Mouse (Mus musculus): ENCODE results near the gene Eif4ebp2. TPM values are rescaled to one million over a fixed set of nuclear protein-coding genes. Genes with fewer than 3 reads are reported as not detected.
A peak's percentile ranks its signal among the peaks of the same experiment; 100 is the strongest.

Gene Eif4ebp2
- polyA plus RNA-seq, 1 experiment from 2014 or later = 46.9 TPM

DNA sequence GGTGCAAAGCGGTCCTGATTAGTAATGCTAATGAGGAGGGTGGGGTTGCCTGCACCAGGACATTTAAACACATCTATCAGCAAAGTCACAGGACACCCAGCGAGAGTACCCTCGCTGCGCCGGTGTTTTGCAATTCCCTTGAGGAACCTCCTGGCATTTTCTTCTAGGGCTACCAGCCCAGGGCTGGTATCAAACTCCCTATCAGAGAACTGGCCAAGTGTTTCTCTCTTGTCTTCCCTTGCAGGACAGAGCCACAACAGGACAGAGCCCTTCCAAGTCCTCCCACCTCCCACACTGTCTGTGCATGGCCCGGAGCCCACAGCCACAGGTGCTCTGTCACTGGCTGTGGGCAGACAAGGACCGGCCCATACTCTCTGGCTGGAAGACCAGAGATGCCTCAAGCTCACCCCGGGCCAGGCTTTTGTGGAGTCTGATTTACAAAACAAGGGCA lies 70.2 kb downstream of the Eif4ebp2 start:
- Histone ChIP-seq H3K27ac (replicated peaks; ENCODE audit: low read depth, low read length) (0 out of 2 replicates have a peak overlapping the region, but pooled peaks have one; percentile 3), H3K4me2 (ENCODE audit: low read depth, low read length) (peak overlapping the region; percentile 91), H3K36me3 (ENCODE audit: control insufficient read depth, insufficient read depth, low read length) (no peaks in the 10 kb centered on the region), H3K27me3 (replicated peaks; ENCODE audit: control insufficient read depth, insufficient read depth, low read length) (no peaks in the 10 kb centered on the region), H3K4me1 (ENCODE audit: control insufficient read depth, insufficient read depth, low read length) (peaks cover 31% of the 10 kb centered on the region), H3K9me3 (ENCODE audit: control insufficient read depth, low read length) (no peaks in the 10 kb centered on the region), H3K4me3 (ENCODE audit: low read depth, low read length) (peak overlapping the region; percentile 71), H3K9ac (ENCODE audit: low read depth, low read length) (peak overlapping the region; percentile 79)
- WGBS = 2% methylated on average over 8 of the region's 8 CpGs
- DNase-seq (ENCODE audit: low spot score) (no peak), ATAC-seq (ENCODE audit: low read depth) (no peak)

DNA sequence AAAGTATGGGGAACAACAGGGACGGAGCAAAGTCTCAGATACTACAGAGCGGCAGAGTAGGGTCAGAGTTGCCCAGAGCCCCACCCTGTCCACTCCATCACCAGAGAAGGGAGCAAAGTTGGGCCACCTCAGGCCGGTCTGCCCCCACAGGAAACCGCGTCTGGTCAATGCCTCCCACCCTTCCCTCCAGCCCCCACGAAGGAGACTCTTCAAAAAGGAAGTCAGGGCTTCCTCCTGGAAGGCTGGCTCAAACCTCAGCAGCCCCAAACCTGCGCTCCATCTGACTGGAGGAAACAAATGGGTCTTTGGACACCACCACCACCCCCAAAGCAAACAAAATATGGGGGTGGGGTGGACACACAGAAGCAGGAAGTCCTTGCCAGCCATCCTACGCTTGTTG lies 70.6 kb downstream of the Eif4ebp2 start:
- no peaks in the 10 kb centered on the region for H3K36me3 ChIP-seq (ENCODE audit: control insufficient read depth, insufficient read depth, low read length)
- no peak for DNase-seq (ENCODE audit: low spot score)
- no peaks in the 10 kb centered on the region for H3K9me3 ChIP-seq (ENCODE audit: control insufficient read depth, low read length)
- H3K4me2 ChIP-seq (ENCODE audit: low read depth, low read length) = peak overlapping the region; percentile 91
- H3K9ac ChIP-seq (ENCODE audit: low read depth, low read length) = peak overlapping the region; percentile 79
- peak overlapping the region; percentile 71 for H3K4me3 ChIP-seq (ENCODE audit: low read depth, low read length)
- peaks cover 31% of the 10 kb centered on the region for H3K4me1 ChIP-seq (ENCODE audit: control insufficient read depth, insufficient read depth, low read length)
- ATAC-seq (ENCODE audit: low read depth) = no peak
- H3K27me3 ChIP-seq (replicated peaks; ENCODE audit: control insufficient read depth, insufficient read depth, low read length) = no peaks in the 10 kb centered on the region
- H3K27ac ChIP-seq (replicated peaks; ENCODE audit: low read depth, low read length) = no peak overlapping the region
- 23% methylated on average over 8 of the region's 8 CpGs for WGBS

GRCm38 (mm10) chr10:61380186-61380585 lies 72.3 kb downstream of the Eif4ebp2 start:
- ATAC-seq (ENCODE audit: low read depth) (0 out of 2 replicates have a peak, but pooled peaks have one; percentile 14), DNase-seq (ENCODE audit: low spot score) (peak; percentile 68)
- H3K27me3 ChIP-seq (replicated peaks; ENCODE audit: control insufficient read depth, insufficient read depth, low read length) = no peaks in the 10 kb centered on the region
- peak overlapping the region; percentile 3; the same call in 1 of the 2 replicates for H3K27ac ChIP-seq (replicated peaks; ENCODE audit: low read depth, low read length)
- 0 out of 2 replicates have a peak overlapping the region, but pooled peaks have one; percentile 2 for H3K4me3 ChIP-seq (ENCODE audit: low read depth, low read length)
- no peaks in the 10 kb centered on the region for H3K9me3 ChIP-seq (ENCODE audit: control insufficient read depth, low read length)
- 21% methylated on average over 9 of the region's 9 CpGs for WGBS
- H3K4me1 ChIP-seq (ENCODE audit: control insufficient read depth, insufficient read depth, low read length) = peaks cover 31% of the 10 kb centered on the region
- H3K9ac ChIP-seq (ENCODE audit: low read depth, low read length) = peak overlapping the region; percentile 32; the same call in 1 of the 2 replicates
- H3K36me3 ChIP-seq (ENCODE audit: control insufficient read depth, insufficient read depth, low read length) = no peaks in the 10 kb centered on the region
- peak overlapping the region; percentile 91 for H3K4me2 ChIP-seq (ENCODE audit: low read depth, low read length)

GRCm38 (mm10) chr10:61379340-61380040 lies 73.0 kb downstream of the Eif4ebp2 start:
- 89% methylated on average over 13 of the region's 13 CpGs for WGBS
- DNase-seq (ENCODE audit: low spot score) (no peak), ATAC-seq (ENCODE audit: low read depth) (no peak)
- H3K27ac ChIP-seq (replicated peaks; ENCODE audit: low read depth, low read length) = peak overlapping the region; percentile 3; the same call in 1 of the 2 replicates
- H3K4me2 ChIP-seq (ENCODE audit: low read depth, low read length) = peak overlapping the region; percentile 91
- H3K9me3 ChIP-seq (ENCODE audit: control insufficient read depth, low read length) = no peaks in the 10 kb centered on the region
- no peaks in the 10 kb centered on the region for H3K36me3 ChIP-seq (ENCODE audit: control insufficient read depth, insufficient read depth, low read length)
- H3K4me1 ChIP-seq (ENCODE audit: control insufficient read depth, insufficient read depth, low read length) = peaks cover 31% of the 10 kb centered on the region
- no peaks in the 10 kb centered on the region for H3K27me3 ChIP-seq (replicated peaks; ENCODE audit: control insufficient read depth, insufficient read depth, low read length)
- no peak overlapping the region for H3K4me3 ChIP-seq (ENCODE audit: low read depth, low read length)
- H3K9ac ChIP-seq (ENCODE audit: low read depth, low read length) = peak overlapping the region; percentile 32; the same call in 1 of the 2 replicates

GRCm38 (mm10) chr10:61378698-61379097 lies 73.8 kb downstream of the Eif4ebp2 start:
- H3K36me3 ChIP-seq (ENCODE audit: control insufficient read depth, insufficient read depth, low read length) = no peaks in the 10 kb centered on the region
- H3K4me2 ChIP-seq (ENCODE audit: low read depth, low read length) = no peak overlapping the region
- H3K27ac ChIP-seq (replicated peaks; ENCODE audit: low read depth, low read length) = no peak overlapping the region
- DNase-seq (ENCODE audit: low spot score) = no peak
- H3K27me3 ChIP-seq (replicated peaks; ENCODE audit: control insufficient read depth, insufficient read depth, low read length) = no peaks in the 10 kb centered on the region
- no peak overlapping the region for H3K9ac ChIP-seq (ENCODE audit: low read depth, low read length)
- 75% methylated on average over 5 of the region's 5 CpGs for WGBS
- no peaks in the 10 kb centered on the region for H3K9me3 ChIP-seq (ENCODE audit: control insufficient read depth, low read length)
- no peak overlapping the region for H3K4me3 ChIP-seq (ENCODE audit: low read depth, low read length)
- no peak for ATAC-seq (ENCODE audit: low read depth)
- peaks cover 26% of the 10 kb centered on the region for H3K4me1 ChIP-seq (ENCODE audit: control insufficient read depth, insufficient read depth, low read length)

Other genes with a start within 250 kb of the Eif4ebp2 start
- 7.2 and 7.3 TPM in 2 replicates for gene Adamts14, start 179.2 kb downstream of the Eif4ebp2 start, polyA plus RNA-seq (2014; fragmentation: Nextera tagmentation; extraction: Ambion mirVana)
- 0.14 TPM in 1 of 2 replicates, not detected in the other for gene Prf1, start 154.8 kb downstream of the Eif4ebp2 start, polyA plus RNA-seq (2014; fragmentation: Nextera tagmentation; extraction: Ambion mirVana)
- 20.7 and 21.1 TPM in 2 replicates for gene Pald1, start 69.1 kb downstream of the Eif4ebp2 start, polyA plus RNA-seq (2014; fragmentation: Nextera tagmentation; extraction: Ambion mirVana)
- 0.10 and 0.13 TPM in 2 replicates for gene Nodal, start 34.7 kb downstream of the Eif4ebp2 start, polyA plus RNA-seq (2014; fragmentation: Nextera tagmentation; extraction: Ambion mirVana)
- gene Lrrc20, start 23.1 kb upstream of the Eif4ebp2 start, polyA plus RNA-seq (2014; fragmentation: Nextera tagmentation; extraction: Ambion mirVana) = 9.7 TPM in 2 replicates
- 0.06 and 0.08 TPM in 2 replicates for gene Npffr1, start 142.8 kb upstream of the Eif4ebp2 start, polyA plus RNA-seq (2014; fragmentation: Nextera tagmentation; extraction: Ambion mirVana)
- gene Ppa1, start 195.9 kb upstream of the Eif4ebp2 start, polyA plus RNA-seq (2014; fragmentation: Nextera tagmentation; extraction: Ambion mirVana) = 158 and 162 TPM in 2 replicates
- 338 and 352 TPM in 2 replicates for gene Sar1a, start 227.6 kb upstream of the Eif4ebp2 start, polyA plus RNA-seq (2014; fragmentation: Nextera tagmentation; extraction: Ambion mirVana)
- 33.4 and 36.3 TPM in 2 replicates for gene Tysnd1, start 242.9 kb upstream of the Eif4ebp2 start, polyA plus RNA-seq (2014; fragmentation: Nextera tagmentation; extraction: Ambion mirVana)